Mouse (Mus musculus) gastrocnemius, adult 8-10 months (tissue): Measurements from ENCODE around the gene Rngtt. TPM values are rescaled to one million over a fixed set of nuclear protein-coding genes. Genes with fewer than 3 reads are reported as not detected.
"Not testable (repeated sequence)": the region's sequence is repeated elsewhere in the genome, so short reads cannot be mapped to it uniquely, and the experiment has no call there.

Experiments used
- DNase-seq, 2 experiments: peaks; one replicate each; pipeline ENCODE4 v3.0.0; 2022; ENCODE audit warnings: low spot score in 2 of 2
- total RNA-seq, 4 experiments: library from RNA; stranded (reverse); gene quantifications; 2 replicates each; pipeline ENCODE4 v1.2.4; 2022

Rngtt gene
- 1 to 10 TPM; 6.4 to 8.4 (median 7.6) TPM for total RNA-seq

- DNase-seq: peak; percentile 93 to 96
These were observed at the start of gene Rngtt for GRCm38 (mm10) chr4:33309764-33310757. Rngtt (plus strand) TSS chr4:33310311.

GRCm38 (mm10) chr4:33260311-33260710 lies 49.8 kb upstream of the Rngtt start:
- no peak for DNase-seq

DNA sequence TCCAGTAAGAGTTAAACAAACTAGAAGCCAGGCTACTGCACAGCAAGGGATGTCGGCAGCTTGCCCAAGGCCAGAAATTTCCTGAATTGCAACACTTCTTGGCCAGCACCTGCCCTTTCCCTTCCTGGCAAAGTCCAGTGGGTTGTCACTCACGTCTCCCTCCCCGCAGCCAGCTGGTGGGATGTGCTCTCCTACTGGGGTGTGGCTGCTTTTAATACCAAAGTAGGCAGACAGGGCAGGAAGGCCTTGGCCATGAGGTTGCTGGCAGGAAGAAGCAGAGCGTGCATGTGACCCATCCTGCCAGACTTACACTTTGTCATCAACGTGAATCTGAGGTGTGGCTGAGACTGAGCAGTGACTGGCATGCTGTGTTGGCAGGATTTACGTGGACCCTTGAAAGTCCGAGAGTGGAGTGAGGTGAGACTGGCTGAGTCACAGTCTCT lies 48.8 kb upstream of the Rngtt start:
- DNase-seq: peak; percentile 88 to 90

DNA sequence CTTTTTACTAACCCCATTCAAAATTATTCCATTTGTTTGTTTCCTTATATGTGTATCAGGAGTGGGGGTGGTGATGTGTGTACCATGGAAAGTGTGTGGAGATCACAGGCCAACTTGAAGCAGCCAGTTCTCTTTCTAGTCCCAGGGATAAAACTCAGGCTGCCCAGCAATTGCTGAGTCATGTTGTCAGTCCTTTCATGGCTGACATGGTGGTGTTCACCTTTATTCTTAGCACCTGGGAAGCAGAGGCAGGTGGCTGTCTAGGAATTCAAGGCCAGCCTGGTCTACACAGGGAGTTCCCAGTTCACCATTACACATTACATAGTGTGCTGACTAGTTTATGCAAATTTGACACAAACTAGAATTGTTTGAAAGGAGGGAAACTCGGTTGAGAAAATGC lies 47.2 kb upstream of the Rngtt start:
- no peak for DNase-seq

DNA sequence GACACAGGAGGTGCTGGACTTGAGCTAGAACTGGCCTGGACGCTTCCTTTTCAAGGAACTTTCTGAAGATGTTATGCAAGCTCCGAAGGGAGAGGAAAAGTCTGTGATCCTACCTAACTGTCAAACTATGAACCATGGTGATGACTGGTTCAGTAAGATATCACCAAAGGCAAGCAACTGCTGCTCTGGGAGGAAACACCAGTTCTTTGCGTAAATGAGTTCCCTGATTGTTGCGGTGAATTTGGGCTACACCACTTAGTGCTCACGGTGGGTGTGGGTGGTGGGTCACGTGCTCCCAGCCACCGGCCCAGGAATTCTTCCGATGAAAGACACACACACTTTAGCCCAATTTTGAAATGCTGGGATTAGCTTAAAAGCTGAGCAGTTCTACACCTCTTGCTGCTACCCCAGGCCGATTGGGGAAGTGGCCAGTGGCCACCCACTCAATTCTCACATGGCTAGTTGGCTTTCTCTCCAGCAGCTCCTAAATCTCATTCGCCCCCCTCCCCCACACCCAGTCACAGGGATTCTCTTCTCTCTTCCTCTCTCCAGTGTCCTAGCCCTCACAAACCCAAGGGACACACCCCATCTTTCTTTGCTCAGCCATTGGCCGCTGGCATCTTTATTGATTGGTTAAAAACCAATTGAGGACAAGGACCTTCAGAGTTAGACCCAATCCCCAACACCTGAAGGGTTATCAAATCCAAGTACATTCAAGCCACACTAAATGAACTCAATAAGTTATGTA lies 45.0 kb upstream of the Rngtt start:
- DNase-seq: no peak

GRCm38 (mm10) chr4:33270386-33271314 lies 39.5 kb upstream of the Rngtt start:
- DNase-seq: no peak

DNA sequence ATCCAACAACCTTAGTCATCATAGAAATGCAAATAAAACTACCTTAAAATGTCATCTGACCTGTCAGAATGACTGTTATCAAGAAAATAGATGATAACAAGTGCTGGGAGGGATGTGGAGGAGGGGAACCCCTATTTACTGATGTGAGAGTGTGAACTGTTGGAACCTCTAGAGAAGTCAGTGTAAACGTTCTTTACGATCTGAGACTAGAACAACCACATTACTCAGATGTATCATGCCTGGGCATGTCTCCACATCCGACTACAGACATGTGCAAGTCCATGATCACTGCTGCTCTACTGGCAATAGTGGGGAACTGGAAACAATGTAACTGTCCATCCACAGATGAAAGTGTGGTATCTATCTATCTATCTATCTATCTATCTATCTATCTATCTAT lies 36.7 kb upstream of the Rngtt start:
- DNase-seq: no peak

DNA sequence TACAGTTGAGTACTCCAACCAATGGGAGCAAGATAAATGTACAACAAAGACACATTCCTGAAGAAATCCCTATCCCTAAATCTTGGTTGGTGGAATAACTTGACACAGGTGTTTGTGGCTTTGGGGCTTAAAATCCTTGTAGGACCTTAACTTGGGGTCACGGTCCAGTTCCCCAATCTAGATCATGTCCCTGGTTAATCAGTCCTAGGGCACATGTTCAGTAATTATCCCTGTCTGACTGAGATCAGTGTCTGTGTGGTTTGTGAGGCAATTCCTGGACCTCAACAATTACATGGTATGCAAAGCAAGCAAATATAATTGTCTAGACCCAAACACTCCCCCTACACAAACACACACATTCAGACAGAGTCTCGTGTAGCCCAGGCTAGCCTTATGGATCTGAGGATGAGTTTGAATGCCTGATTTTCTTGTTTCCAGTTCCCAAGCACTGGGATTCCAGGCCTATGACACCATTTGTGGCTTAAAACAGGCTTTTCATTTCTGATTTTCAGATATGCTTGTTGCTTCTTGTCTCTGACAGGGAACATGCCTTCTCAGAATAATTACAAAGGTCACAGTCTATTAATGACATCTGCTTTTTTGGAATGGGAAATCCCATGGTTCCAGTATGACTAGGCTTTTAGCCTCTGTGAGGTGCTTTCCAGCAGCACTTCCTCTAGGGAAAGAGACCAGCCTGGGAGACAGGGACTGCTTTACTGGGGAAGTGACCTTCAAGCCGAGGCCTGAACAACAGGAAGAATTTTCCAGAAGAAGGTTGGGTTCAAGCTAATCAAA lies 28.0 kb upstream of the Rngtt start:
- no peak for DNase-seq

DNA sequence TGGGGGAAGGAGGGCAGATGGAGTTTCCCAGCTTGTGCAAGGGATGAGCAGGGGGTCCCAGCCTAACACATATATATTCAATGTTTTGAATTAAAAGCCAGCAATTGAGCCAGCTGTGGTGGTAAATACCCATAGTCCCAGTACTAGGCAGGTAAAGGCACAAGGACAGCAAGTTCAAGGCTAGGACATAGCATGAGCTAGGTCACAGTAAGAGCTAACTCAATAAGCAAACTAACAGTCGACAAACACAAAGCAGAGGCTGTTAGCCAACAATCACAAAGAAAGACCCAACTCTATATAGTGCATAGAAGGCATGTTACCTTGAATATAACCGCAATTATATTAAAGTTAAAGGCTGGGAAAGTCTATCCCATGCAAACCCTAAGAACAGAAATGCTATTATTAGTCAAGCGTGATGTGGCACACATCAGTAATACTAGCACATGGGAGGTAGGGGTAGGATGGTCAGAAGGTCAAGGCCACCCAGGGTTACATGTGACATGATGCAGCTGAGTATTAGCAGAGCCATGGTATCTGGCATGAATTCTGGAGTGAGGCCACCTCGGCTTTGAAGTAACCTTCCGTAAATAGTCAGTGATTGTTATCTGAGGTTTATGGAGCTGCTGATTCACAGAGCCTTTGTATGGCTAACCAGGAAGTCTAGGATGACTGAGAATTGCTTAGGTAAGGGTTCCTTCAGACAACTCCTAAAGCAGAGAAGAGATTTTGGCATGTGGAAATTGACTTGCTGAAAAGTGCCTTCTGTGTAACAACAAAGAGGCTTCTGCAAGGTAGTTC lies 25.8 kb upstream of the Rngtt start:
- no peak for DNase-seq

DNA sequence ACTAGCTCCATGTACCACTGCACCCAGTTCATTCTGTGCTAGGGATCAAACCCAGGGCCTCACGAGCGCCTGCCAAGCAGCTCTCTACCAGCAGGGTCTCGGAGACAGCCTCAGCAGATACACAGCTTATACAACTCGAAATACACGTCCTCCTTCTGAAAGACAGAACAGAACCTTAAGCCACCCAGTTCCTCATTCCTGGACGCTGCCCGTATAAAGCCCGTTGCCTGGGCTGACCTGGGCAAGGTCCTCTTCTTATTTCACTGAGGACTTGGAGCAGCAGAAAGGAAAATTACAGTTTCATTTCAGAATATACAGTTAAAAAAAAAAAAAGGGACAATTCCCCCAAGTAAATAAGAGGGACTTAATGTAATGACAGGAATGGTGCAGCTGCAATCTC lies 24.7 kb upstream of the Rngtt start:
- DNase-seq: no peak

DNA sequence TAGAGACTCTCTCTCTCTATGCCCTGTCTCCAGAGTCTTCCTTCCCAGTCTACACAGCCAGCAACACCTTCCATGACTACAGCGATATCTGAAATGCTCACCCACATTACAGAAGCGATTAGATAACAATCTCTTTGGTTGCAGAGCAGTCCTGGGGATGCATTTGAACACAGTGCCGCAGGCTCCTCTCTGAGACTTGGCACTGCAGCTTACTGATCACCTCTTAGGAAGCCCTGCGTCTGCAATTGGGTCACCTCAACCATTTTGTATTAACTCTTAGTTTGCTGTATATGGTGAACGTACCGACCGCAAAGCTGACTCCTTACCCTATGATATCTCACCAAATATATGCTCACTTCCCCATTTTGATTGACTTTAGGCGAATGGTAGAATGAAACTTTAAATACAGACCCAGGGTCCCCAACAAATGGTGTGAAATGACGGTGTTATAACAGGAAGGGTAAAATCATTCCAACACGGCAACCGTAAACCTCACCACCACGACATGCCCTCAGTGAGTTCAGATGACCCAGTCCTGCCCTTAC lies 20.9 kb upstream of the Rngtt start:
- no peak for DNase-seq

- DNase-seq: peak; percentile 12 to 28
These were observed 20.1 kb upstream of the Rngtt start, which contains the start of gene Pnrc1 for GRCm38 (mm10) chr4:33290002-33290401. Pnrc1 (minus strand) TSS chr4:33290163.

DNA sequence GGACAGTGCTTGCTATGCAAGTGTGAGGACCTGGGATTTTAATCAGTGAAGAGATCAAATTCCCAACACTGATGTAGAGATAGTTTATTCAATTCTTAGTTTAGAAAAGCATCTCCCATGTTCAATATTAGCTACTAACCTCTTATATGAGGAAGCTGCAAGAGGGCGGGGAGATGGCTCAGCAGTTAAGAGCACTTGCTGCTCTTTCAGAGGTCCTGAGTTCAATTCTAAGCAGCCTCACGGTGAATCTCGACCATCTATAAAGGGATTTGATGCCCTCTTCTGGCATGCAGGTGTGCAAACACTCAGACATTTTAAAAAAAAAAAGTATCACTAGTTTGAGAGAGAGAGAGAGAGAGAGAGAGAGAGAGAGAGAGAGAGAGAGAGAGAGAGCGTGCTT lies 19.2 kb upstream of the Rngtt start:
- DNase-seq: no peak

- peak; percentile 26 to 30 for DNase-seq
These were observed 17.4 kb upstream of the Rngtt start for GRCm38 (mm10) chr4:33292409-33293370.

DNA sequence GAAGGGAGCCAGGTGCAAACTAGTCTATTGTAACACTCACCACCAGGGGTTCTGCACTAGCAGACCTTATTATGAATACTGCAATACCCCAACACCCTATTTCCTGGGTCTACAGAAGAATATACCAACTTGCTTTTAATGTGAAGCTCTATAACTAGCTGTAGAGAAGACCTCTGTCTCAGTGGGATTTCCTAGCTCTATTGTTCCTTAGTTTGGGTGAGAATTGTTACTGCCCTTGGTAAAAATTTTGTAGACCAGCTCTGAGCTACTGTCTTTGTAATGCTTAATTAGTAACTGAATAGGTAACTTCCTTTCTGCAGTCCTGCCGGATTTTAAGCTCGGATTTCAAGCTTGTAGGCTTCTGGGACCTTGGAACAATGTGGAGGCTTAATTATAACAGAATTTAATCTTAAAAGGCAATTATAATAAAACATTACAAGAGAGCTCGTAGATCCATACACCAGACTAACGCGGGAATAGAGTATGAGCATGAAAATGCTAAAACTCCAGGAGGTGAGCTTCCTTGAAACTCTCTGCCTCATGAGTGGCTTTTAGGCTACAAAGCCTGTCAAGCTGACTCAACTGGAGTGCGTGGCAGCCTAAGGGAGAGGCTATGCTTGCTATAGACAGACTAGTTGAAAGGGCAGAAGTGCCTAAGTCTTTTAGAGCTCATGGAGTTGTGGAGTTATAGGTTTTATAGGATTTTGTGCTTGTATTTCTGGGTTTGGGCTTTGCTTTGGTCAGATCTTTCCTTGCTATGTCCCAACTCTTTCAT lies 9.0 kb upstream of the Rngtt start:
- DNase-seq: not testable (repeated sequence)

DNA sequence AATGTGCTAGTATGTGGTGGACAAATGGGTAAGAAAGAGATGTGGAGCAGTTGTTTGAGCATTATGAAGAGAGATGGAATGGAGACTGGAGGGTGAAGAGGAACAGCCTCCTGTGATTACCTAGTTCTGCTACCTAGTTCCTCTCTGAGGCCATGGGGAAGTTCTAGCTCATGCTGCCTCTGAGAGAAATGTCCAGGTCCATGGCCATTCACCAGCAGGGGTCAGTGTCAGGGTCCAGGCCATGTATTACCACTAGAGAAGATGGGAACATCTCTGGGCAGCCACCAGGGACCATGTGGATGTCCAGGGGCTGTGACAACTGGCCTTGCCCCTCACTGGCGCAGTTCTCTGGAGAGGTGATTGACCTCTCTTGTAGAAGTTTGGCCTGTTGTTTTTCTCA lies 7.1 kb upstream of the Rngtt start:
- DNase-seq: no peak

- no peak for DNase-seq
These were observed 3.0 kb upstream of the Rngtt start for GRCm38 (mm10) chr4:33307146-33307545.
